Mouse (Mus musculus): ENCODE data around the gene Tubb5. TPM values are rescaled to one million over a fixed set of nuclear protein-coding genes. Genes with fewer than 3 reads are reported as not detected.

Tubb5 gene
- polyA plus RNA-seq, 1 experiment from 2014 or later: 1,533 TPM

- Histone ChIP-seq H3K36me3 (no peaks in the 10 kb centered on the region), H3K27me3 (replicated peaks) (peaks cover 18% of the 10 kb centered on the region), H3K9ac (no peak overlapping the region), H3K4me2 (replicated peaks) (no peak overlapping the region), H3K4me1 (peaks cover 35% of the 10 kb centered on the region), H3K27ac (no peak overlapping the region), H3K9me3 (no peaks in the 10 kb centered on the region), H3K4me3 (no peak overlapping the region)
- ATAC-seq (ENCODE audit: low FRiP score, low read depth): no peak
- WGBS: 87% methylated on average over 5 of the region's 5 CpGs
These were observed 18.0 kb downstream of the Tubb5 start for GRCm38 (mm10) chr17:35820111-35820510.

- no peak for ATAC-seq (ENCODE audit: low FRiP score, low read depth)
- Histone ChIP-seq H3K9ac (no peak overlapping the region), H3K4me2 (replicated peaks) (no peak overlapping the region), H3K9me3 (no peaks in the 10 kb centered on the region), H3K27me3 (replicated peaks) (peaks cover 18% of the 10 kb centered on the region), H3K36me3 (no peaks in the 10 kb centered on the region), H3K27ac (no peak overlapping the region), H3K4me3 (no peak overlapping the region), H3K4me1 (peaks cover 21% of the 10 kb centered on the region)
- 56% methylated on average over 10 of the region's 10 CpGs for WGBS
These were observed 20.9 kb downstream of the Tubb5 start for GRCm38 (mm10) chr17:35817226-35817625.

- Histone ChIP-seq H3K4me2 (replicated peaks) (no peak overlapping the region), H3K36me3 (no peaks in the 10 kb centered on the region), H3K9ac (no peak overlapping the region), H3K9me3 (no peaks in the 10 kb centered on the region), H3K4me1 (peaks cover 15% of the 10 kb centered on the region), H3K27me3 (replicated peaks) (peaks cover 18% of the 10 kb centered on the region), H3K27ac (no peak overlapping the region), H3K4me3 (no peak overlapping the region)
- ATAC-seq (ENCODE audit: low FRiP score, low read depth): no peak
- 49% methylated on average over 8 of the region's 14 CpGs for WGBS
These were observed 21.4 kb downstream of the Tubb5 start for GRCm38 (mm10) chr17:35816686-35817085.

- no peak for ATAC-seq (ENCODE audit: low FRiP score, low read depth)
- H3K27ac ChIP-seq: no peak overlapping the region
- no peak overlapping the region for H3K9ac ChIP-seq
- H3K4me1 ChIP-seq: 0 out of 2 replicates have a peak, but pooled peaks cover 9% of the 10 kb centered on the region
- H3K27me3 ChIP-seq (replicated peaks): peaks cover 13% of the 10 kb centered on the region
- H3K9me3 ChIP-seq: no peaks in the 10 kb centered on the region
- no peaks in the 10 kb centered on the region for H3K36me3 ChIP-seq
- no peak overlapping the region for H3K4me2 ChIP-seq (replicated peaks)
- 58% methylated on average over 7 of the region's 7 CpGs for WGBS
- no peak overlapping the region for H3K4me3 ChIP-seq
These were observed 22.3 kb downstream of the Tubb5 start for GRCm38 (mm10) chr17:35815836-35816235.

- ATAC-seq (ENCODE audit: low FRiP score, low read depth): no peak
- Histone ChIP-seq H3K36me3 (no peaks in the 10 kb centered on the region), H3K9me3 (no peaks in the 10 kb centered on the region), H3K4me2 (replicated peaks) (no peak overlapping the region), H3K4me3 (no peak overlapping the region), H3K4me1 (0 out of 2 replicates have a peak, but pooled peaks cover 9% of the 10 kb centered on the region), H3K27ac (no peak overlapping the region), H3K27me3 (replicated peaks) (peaks cover 6% of the 10 kb centered on the region; the same call in 1 of the 2 replicates), H3K9ac (no peak overlapping the region)
- WGBS: 58% methylated on average over 6 of the region's 6 CpGs
These were observed 23.4 kb downstream of the Tubb5 start for GRCm38 (mm10) chr17:35814678-35815077.

- Histone ChIP-seq H3K4me2 (replicated peaks) (no peak overlapping the region), H3K9me3 (no peaks in the 10 kb centered on the region), H3K9ac (no peak overlapping the region), H3K27me3 (replicated peaks) (no peaks in the 10 kb centered on the region), H3K27ac (no peak overlapping the region), H3K4me3 (no peak overlapping the region), H3K36me3 (no peaks in the 10 kb centered on the region), H3K4me1 (0 out of 2 replicates have a peak, but pooled peaks cover 9% of the 10 kb centered on the region)
- 88% methylated on average over 7 of the region's 7 CpGs for WGBS
- ATAC-seq (ENCODE audit: low FRiP score, low read depth): no peak
These were observed 24.5 kb downstream of the Tubb5 start for GRCm38 (mm10) chr17:35813653-35814052.

GRCm38 (mm10) chr17:35813245-35813647 lies 24.9 kb downstream of the Tubb5 start:
- H3K4me1 ChIP-seq: 0 out of 2 replicates have a peak, but pooled peaks cover 9% of the 10 kb centered on the region
- ATAC-seq (ENCODE audit: low FRiP score, low read depth): no peak
- no peaks in the 10 kb centered on the region for H3K36me3 ChIP-seq
- 74% methylated on average over 7 of the region's 7 CpGs for WGBS
- H3K4me3 ChIP-seq: no peak overlapping the region
- H3K27me3 ChIP-seq (replicated peaks): no peaks in the 10 kb centered on the region
- H3K9ac ChIP-seq: no peak overlapping the region
- H3K4me2 ChIP-seq (replicated peaks): no peak overlapping the region
- H3K27ac ChIP-seq: no peak overlapping the region
- H3K9me3 ChIP-seq: no peaks in the 10 kb centered on the region

GRCm38 (mm10) chr17:35812736-35813135 lies 25.4 kb downstream of the Tubb5 start:
- Histone ChIP-seq H3K9ac (no peak overlapping the region), H3K27ac (no peak overlapping the region), H3K4me3 (no peak overlapping the region), H3K27me3 (replicated peaks) (no peaks in the 10 kb centered on the region), H3K36me3 (no peaks in the 10 kb centered on the region), H3K9me3 (no peaks in the 10 kb centered on the region), H3K4me2 (replicated peaks) (no peak overlapping the region), H3K4me1 (0 out of 2 replicates have a peak, but pooled peaks cover 9% of the 10 kb centered on the region)
- WGBS: 80% methylated on average over 6 of the region's 6 CpGs
- ATAC-seq (ENCODE audit: low FRiP score, low read depth): no peak

- ATAC-seq (ENCODE audit: low FRiP score, low read depth): no peak
- Histone ChIP-seq H3K36me3 (no peaks in the 10 kb centered on the region), H3K4me3 (no peak overlapping the region), H3K27me3 (replicated peaks) (no peaks in the 10 kb centered on the region), H3K9me3 (no peaks in the 10 kb centered on the region), H3K4me2 (replicated peaks) (no peak overlapping the region), H3K27ac (no peak overlapping the region), H3K9ac (no peak overlapping the region), H3K4me1 (0 out of 2 replicates have a peak, but pooled peaks cover 9% of the 10 kb centered on the region)
- WGBS: 73% methylated on average over 5 of the region's 5 CpGs
These were observed 25.8 kb downstream of the Tubb5 start for GRCm38 (mm10) chr17:35812307-35812706.

- Histone ChIP-seq H3K4me3 (no peak overlapping the region), H3K9me3 (no peaks in the 10 kb centered on the region), H3K4me1 (no peaks in the 10 kb centered on the region), H3K36me3 (no peaks in the 10 kb centered on the region), H3K27me3 (replicated peaks) (no peaks in the 10 kb centered on the region), H3K9ac (no peak overlapping the region), H3K4me2 (replicated peaks) (no peak overlapping the region), H3K27ac (no peak overlapping the region)
- 88% methylated on average over 5 of the region's 5 CpGs for WGBS
- no peak for ATAC-seq (ENCODE audit: low FRiP score, low read depth)
These were observed 27.0 kb downstream of the Tubb5 start for GRCm38 (mm10) chr17:35810900-35811648.

GRCm38 (mm10) chr17:35809395-35809794 lies 28.7 kb downstream of the Tubb5 start:
- H3K9ac ChIP-seq: no peak overlapping the region
- no peak for ATAC-seq (ENCODE audit: low FRiP score, low read depth)
- WGBS: 88% methylated on average over 11 of the region's 11 CpGs
- H3K36me3 ChIP-seq: no peaks in the 10 kb centered on the region
- H3K9me3 ChIP-seq: no peaks in the 10 kb centered on the region
- no peak overlapping the region for H3K27ac ChIP-seq
- no peak overlapping the region for H3K4me3 ChIP-seq
- H3K4me1 ChIP-seq: no peaks in the 10 kb centered on the region
- H3K27me3 ChIP-seq (replicated peaks): no peaks in the 10 kb centered on the region
- H3K4me2 ChIP-seq (replicated peaks): no peak overlapping the region

GRCm38 (mm10) chr17:35808073-35808472 lies 30.0 kb downstream of the Tubb5 start:
- Histone ChIP-seq H3K27me3 (replicated peaks) (no peaks in the 10 kb centered on the region), H3K36me3 (no peaks in the 10 kb centered on the region), H3K9me3 (no peaks in the 10 kb centered on the region), H3K27ac (no peak overlapping the region), H3K4me2 (replicated peaks) (no peak overlapping the region), H3K9ac (no peak overlapping the region), H3K4me3 (no peak overlapping the region), H3K4me1 (no peaks in the 10 kb centered on the region)
- WGBS: 73% methylated on average over 9 of the region's 9 CpGs
- no peak for ATAC-seq (ENCODE audit: low FRiP score, low read depth)

GRCm38 (mm10) chr17:35803858-35804399 lies 34.2 kb downstream of the Tubb5 start:
- H3K27ac ChIP-seq: no peak overlapping the region
- no peak for ATAC-seq (ENCODE audit: low FRiP score, low read depth)
- H3K4me3 ChIP-seq: no peak overlapping the region
- no peak overlapping the region for H3K4me2 ChIP-seq (replicated peaks)
- no peaks in the 10 kb centered on the region for H3K9me3 ChIP-seq
- H3K36me3 ChIP-seq: no peaks in the 10 kb centered on the region
- H3K4me1 ChIP-seq: no peaks in the 10 kb centered on the region
- H3K9ac ChIP-seq: no peak overlapping the region
- H3K27me3 ChIP-seq (replicated peaks): no peaks in the 10 kb centered on the region
- 85% methylated on average over 4 of the region's 4 CpGs for WGBS
